Mouse (Mus musculus) gastrocnemius, postnatal 14 days (tissue): ENCODE data around the gene Izumo2. TPM values are rescaled to one million over a fixed set of nuclear protein-coding genes. Genes with fewer than 3 reads are reported as not detected.
A peak's percentile ranks its signal among the peaks of the same experiment; 100 is the strongest.
"Not testable (repeated sequence)": the region's sequence is repeated elsewhere in the genome, so short reads cannot be mapped to it uniquely, and the experiment has no call there.

ENCODE experiments used
- DNase-seq: peaks from one replicate; pipeline ENCODE4 v3.0.0; 2021; ENCODE audit warnings: mixed read lengths
- intact Hi-C: fragments of 180-260 bp; cut with DNase I; formaldehyde crosslinking; loops from one replicate; pipeline ENCODE4 v1.15.1; 2025; ENCODE audit warnings: low total_unique reads
- total RNA-seq, 2 experiments: library from RNA; stranded (reverse); gene quantifications; 2 replicates each; pipeline ENCODE4 v1.2.3; 2021

The Izumo2 gene
- total RNA-seq, 2 experiments from 2014 or later, result not detected

GRCm38 (mm10) chr7:44695223-44695622 lies 13.3 kb upstream of the Izumo2 start:
- no peak for DNase-seq
- intact Hi-C loops, result no loop called here

- intact Hi-C loops, result no loop called here
Observed at GRCm38 (mm10) chr7:44697191-44697710, 11.3 kb upstream of the Izumo2 start.

GRCm38 (mm10) chr7:44697980-44698379 lies 10.6 kb upstream of the Izumo2 start:
- intact Hi-C loops, result no loop called here
- DNase-seq, result no peak

More at GRCm38 (mm10) chr7:44697191-44697710, 11.3 kb upstream of the Izumo2 start:
- peak; percentile 83 for DNase-seq

GRCm38 (mm10) chr7:44701921-44702320 lies 6.6 kb upstream of the Izumo2 start:
- DNase-seq, result no peak
- intact Hi-C loops, result no loop called here

GRCm38 (mm10) chr7:44702985-44703384 lies 5.6 kb upstream of the Izumo2 start:
- intact Hi-C loops, result no loop called here

GRCm38 (mm10) chr7:44704363-44704762 lies 4.2 kb upstream of the Izumo2 start:
- DNase-seq, result no peak
- intact Hi-C loops, result no loop called here

More at GRCm38 (mm10) chr7:44702985-44703384, 5.6 kb upstream of the Izumo2 start:
- DNase-seq, result no peak

GRCm38 (mm10) chr7:44705086-44705485 lies 3.5 kb upstream of the Izumo2 start:
- DNase-seq, result no peak
- intact Hi-C loops, result no loop called here

GRCm38 (mm10) chr7:44706322-44706721 lies 2.2 kb upstream of the Izumo2 start:
- no peak for DNase-seq
- intact Hi-C loops, result no loop called here

GRCm38 (mm10) chr7:44707169-44707675 lies 1.3 kb upstream of the Izumo2 start:
- DNase-seq, result no peak
- intact Hi-C loops, result no loop called here

- DNase-seq, result not testable (repeated sequence)
- intact Hi-C loops, result loop anchor here (2.0 kb wide), 1 partner anchor 59 kb away; no protein-coding TSS in a partner anchor
Observed at GRCm38 (mm10) chr7:44708093-44708492, 449 bp upstream of the Izumo2 start.

- intact Hi-C loops, result loop anchor here (2.0 kb wide), 1 partner anchor 61 kb away; no protein-coding TSS in a partner anchor
- DNase-seq, result no peak
Observed at GRCm38 (mm10) chr7:44709881-44710280, 1.3 kb downstream of the Izumo2 start.

- DNase-seq, result no peak
- intact Hi-C loops, result no loop called here
Observed at GRCm38 (mm10) chr7:44722058-44722457, 13.5 kb downstream of the Izumo2 start.

- intact Hi-C loops, result no loop called here
- DNase-seq, result no peak
Observed at GRCm38 (mm10) chr7:44724316-44724715, 15.8 kb downstream of the Izumo2 start.

- intact Hi-C loops, result no loop called here
- no peak for DNase-seq
Observed at GRCm38 (mm10) chr7:44726343-44726742, 17.8 kb downstream of the Izumo2 start.

- intact Hi-C loops, result no loop called here
- no peak for DNase-seq
Observed at GRCm38 (mm10) chr7:44727151-44727550, 18.6 kb downstream of the Izumo2 start.

- no peak for DNase-seq
- intact Hi-C loops, result no loop called here
Observed at GRCm38 (mm10) chr7:44728082-44728975, 19.8 kb downstream of the Izumo2 start.

GRCm38 (mm10) chr7:44733723-44734122 lies 25.2 kb downstream of the Izumo2 start:
- DNase-seq, result no peak
- intact Hi-C loops, result no loop called here

GRCm38 (mm10) chr7:44741361-44741760 lies 32.8 kb downstream of the Izumo2 start:
- intact Hi-C loops, result no loop called here
- DNase-seq, result no peak

- no peak for DNase-seq
- intact Hi-C loops, result no loop called here
Observed at GRCm38 (mm10) chr7:44744270-44744669, 35.7 kb downstream of the Izumo2 start.

- intact Hi-C loops, result no loop called here
- DNase-seq, result peak; percentile 79
Observed at GRCm38 (mm10) chr7:44745076-44745475, 36.5 kb downstream of the Izumo2 start.

- intact Hi-C loops, result no loop called here
Observed at GRCm38 (mm10) chr7:44747115-44747514, 38.6 kb downstream of the Izumo2 start.

More at GRCm38 (mm10) chr7:44747115-44747514, 38.6 kb downstream of the Izumo2 start:
- DNase-seq, result no peak
